Mouse (Mus musculus): ENCODE measurements around the gene Plekhg6. TPM values are rescaled to one million over a fixed set of nuclear protein-coding genes. Genes with fewer than 3 reads are reported as not detected.

The Plekhg6 gene
- total RNA-seq, 4 experiments from 2014 or later, result 0.06 to 0.09 TPM; not detected in 2

GRCm38 (mm10) chr6:125323547-125323946 lies 57.0 kb downstream of the Plekhg6 start:
- no peak for DNase-seq (ENCODE audit: low spot score)

DNA sequence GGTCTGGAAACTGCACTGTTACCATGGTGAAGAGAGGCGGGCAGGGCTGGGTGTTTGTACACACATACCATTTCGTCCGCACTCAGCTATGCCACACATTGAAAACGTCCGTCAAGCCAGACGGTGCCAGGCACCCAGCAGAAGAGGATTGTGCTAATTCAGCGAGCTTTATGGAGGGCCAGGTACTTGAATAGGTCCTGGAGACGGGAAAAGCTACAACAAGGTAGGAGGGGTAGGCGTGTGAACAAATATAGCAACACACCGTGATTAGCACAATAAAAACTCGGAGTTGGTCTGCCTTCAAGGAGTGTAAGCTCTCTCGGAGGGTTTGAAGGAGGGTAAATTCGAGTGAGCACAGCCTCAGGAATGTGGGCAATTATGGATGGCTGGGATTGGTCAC lies 57.8 kb downstream of the Plekhg6 start:
- DNase-seq (ENCODE audit: low spot score), result no peak

- no peak for DNase-seq (ENCODE audit: low spot score)
Observed at GRCm38 (mm10) chr6:125321114-125321855, 59.3 kb downstream of the Plekhg6 start.

DNA sequence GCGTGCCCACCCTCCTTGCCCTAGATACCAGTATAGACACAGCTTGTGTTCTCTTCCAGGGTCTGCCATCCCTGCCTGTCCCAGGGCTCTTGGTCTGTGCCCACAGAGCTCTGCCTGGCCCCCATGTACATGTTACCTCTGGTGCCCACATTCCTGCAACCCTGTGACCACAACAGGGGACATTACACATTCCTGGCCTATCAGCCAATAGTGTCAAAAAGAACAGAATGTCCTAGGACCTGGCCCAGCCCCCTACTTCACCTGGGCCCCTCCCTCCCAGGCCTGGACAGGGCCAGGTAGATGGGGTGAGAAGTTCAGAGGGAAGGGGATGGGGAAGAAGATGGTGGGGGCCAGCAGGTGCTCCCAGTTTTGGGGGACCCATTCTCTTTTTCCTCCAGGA lies 60.3 kb downstream of the Plekhg6 start, which contains the start of gene Scnn1a:
Gene Scnn1a (plus strand): TSS at position 337 of the 400 bp plus-strand sequence.
- no peak for DNase-seq (ENCODE audit: low spot score)

DNA sequence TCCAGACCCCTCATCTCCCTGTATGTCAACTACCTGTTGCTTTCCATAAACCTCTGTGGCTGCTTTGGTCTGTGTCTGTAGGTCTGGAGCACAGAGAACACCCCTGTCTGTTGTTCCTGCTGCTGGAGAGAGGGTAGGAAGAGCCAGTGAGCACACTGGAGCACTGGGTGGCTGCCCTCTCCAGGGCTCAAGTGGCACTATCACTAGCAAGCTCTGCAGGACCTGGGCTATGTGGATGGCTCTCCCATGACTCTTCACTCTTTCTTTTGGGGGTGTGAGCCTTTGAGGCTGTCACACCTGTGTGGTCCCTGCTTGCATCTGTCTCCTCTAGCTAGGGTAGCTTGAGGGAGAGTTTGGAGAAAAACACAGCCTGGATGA lies 60.7 kb downstream of the Plekhg6 start:
- DNase-seq (ENCODE audit: low spot score), result no peak

DNA sequence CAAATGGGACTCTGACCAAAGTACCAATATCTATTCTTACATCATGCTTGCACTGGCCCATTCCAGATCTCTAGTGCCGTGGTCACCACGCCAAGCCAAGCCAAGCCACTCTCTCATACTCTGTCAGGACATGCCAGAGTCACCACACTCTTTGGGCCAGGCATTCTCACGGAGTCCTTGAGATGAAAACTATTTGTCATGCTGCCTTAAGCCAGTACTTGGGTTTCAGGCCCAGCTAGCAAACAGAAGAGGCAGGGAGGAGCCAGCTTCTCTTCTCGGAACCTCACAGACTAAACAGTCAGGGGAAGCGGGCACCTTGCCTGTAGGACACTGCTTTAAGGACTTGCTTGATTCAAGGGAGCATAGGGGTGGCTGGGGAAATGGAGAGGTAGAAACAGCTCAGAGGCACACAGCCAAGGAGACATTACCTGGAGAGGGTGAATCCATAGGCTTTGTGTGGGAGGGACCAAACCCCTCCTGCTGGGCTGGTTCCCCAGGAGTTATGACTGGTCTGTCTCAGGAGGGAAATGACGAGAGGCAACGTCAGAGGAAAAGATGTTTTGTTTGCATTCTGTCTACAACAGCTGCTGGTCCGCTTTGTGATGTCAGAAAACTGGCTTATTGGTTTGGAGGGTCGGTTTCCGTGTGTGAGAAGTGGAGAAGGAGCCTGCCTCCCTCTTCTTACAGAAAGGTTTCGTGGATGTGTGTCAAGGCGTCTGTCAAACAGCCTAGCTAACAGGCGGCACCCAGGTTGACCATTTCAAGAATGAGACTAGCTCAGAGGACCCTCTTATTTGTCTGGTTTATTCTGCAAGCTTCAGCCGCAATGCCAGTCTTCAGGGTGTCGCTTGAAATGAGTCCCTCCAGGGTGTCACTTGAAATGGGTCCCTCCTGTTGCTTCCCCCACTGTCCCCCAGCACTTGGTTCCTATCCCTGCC lies 61.3 kb downstream of the Plekhg6 start:
- DNase-seq (ENCODE audit: low spot score), result no peak

DNA sequence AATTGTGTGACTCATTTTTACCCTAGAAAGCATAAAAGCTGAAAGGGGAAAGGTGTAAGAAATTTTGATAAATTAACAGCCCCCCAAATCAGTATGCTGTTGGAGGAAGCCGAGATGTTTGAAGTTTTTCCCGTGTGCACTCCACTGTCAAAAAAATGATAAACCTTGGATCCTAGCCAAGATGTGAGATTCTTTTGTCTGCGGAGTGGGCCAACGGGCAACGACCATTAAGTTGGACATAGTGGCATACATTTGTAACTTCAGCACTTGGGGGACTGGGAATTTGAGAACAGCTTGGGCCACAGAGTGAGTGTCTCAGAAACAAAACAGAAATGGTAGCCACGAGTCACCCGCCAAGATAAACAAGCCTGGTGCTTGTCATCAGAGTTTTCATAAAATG lies 63.5 kb downstream of the Plekhg6 start:
- DNase-seq (ENCODE audit: low spot score), result no peak

DNA sequence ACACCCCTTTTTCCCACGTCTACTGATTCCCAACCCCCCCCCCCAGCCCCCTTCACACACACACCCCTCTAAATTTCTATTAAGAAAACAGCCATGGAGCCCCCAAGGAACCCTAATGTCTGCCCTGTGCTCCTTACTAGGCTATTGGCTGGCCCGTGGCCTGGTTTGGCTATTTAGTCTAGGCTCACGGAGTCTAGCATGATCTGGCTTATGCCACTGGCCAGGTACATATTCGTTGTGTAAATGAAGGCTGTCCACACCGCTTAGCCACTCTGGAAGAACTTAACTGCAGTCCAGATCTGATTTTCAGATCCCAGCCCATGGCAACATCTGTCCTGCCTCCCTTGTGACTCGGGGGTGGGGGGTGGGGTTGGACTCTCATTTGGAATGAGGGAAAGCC lies 65.8 kb downstream of the Plekhg6 start:
- no peak for DNase-seq (ENCODE audit: low spot score)

DNA sequence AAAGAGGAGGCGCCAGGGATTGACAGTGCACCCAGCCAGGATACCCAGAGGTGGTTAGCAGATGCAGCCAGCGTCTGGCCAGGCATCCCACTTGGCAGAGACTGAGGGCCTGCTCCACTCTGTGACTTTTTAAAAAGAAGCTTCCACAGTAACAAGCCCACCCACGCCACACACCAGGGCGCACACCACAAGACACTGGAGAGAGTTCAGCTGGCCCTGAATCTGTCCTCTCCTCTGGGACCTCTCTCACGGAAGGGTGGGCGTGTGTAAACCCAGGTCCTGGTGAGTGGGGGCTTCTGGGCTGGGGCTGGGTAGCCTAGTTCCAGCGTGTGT lies 66.4 kb downstream of the Plekhg6 start:
- DNase-seq (ENCODE audit: low spot score), result no peak

- DNase-seq (ENCODE audit: low spot score), result peak; percentile 88
Observed at GRCm38 (mm10) chr6:125313546-125314230, 66.9 kb downstream of the Plekhg6 start, which contains the start of gene Ltbr. Ltbr (minus strand) TSS chr6:125313885.

Other genes with a start within 250 kb of the Plekhg6 start
- 10 to 100 TPM; 16.5 to 21.5 (median 20.3) TPM for gene Nop2, start 248.9 kb downstream of the Plekhg6 start, total RNA-seq (2022)
- gene Iffo1, start 235.6 kb downstream of the Plekhg6 start, total RNA-seq (2022), result 10 to 100 TPM in 2 of 4 experiments, 1 to 10 TPM in 2; 5.2 to 11.9 (median 9.4) TPM
- 1,000 to 10,000 TPM; 4,410 to 5,784 (median 5,238) TPM for gene Gapdh, start 214.3 kb downstream of the Plekhg6 start, total RNA-seq (2022)
- gene Ncapd2, start 189.1 kb downstream of the Plekhg6 start, total RNA-seq (2022), result 10 to 100 TPM; 14.3 to 18.7 (median 15.6) TPM
- gene Mrpl51, start 189.0 kb downstream of the Plekhg6 start, total RNA-seq (2022), result 100 to 1,000 TPM; 313 to 324 (median 318) TPM
- gene Vamp1, start 165.2 kb downstream of the Plekhg6 start, total RNA-seq (2022), result 1 to 10 TPM; 5.2 to 7.7 (median 6.5) TPM
- 1 to 10 TPM; 4.8 to 5.8 (median 5.4) TPM for gene Tapbpl, start 148.9 kb downstream of the Plekhg6 start, total RNA-seq (2022)
- under 1 TPM in 3 of 4 experiments, not detected in 1; 0.22 to 0.84 (median 0.43) TPM for gene Cd27, start 143.8 kb downstream of the Plekhg6 start, total RNA-seq (2022)
- not detected for gene Tuba3a, start 94.8 kb downstream of the Plekhg6 start, total RNA-seq (2022)
- gene Ltbr, start 66.9 kb downstream of the Plekhg6 start, total RNA-seq (2022), result 10 to 100 TPM; 24.4 to 26.2 (median 25.5) TPM
- under 1 TPM; 0.46 to 0.80 (median 0.58) TPM for gene Scnn1a, start 60.1 kb downstream of the Plekhg6 start, total RNA-seq (2022)
- gene Tnfrsf1a, start 31.4 kb downstream of the Plekhg6 start, total RNA-seq (2022), result 10 to 100 TPM; 50.4 to 54.8 (median 52.8) TPM
- gene Cd9, start 114.0 kb upstream of the Plekhg6 start, total RNA-seq (2022), result 10 to 100 TPM; 39.4 to 57.8 (median 46.4) TPM
- 100 to 1,000 TPM in 2 of 4 experiments, 10 to 100 TPM in 2; 82.6 to 137 (median 104) TPM for gene Vwf, start 166.0 kb upstream of the Plekhg6 start, total RNA-seq (2022)

Measured in heart, adult 8-10 months (tissue).